Mouse (Mus musculus) heart, embryonic 12.5 days (tissue): ENCODE results near the gene Max. TPM values are rescaled to one million over a fixed set of nuclear protein-coding genes. Genes with fewer than 3 reads are reported as not detected.

Experiments used
- ATAC-seq: fragments of 200-750 bp; cut with Nextera tagmentation; 2 replicates; pipeline ENCODE4 v1.8.0; 2017; ENCODE audit warnings: moderate TSS enrichment, moderate library complexity; ENCODE audit not compliant: insufficient number of reproducible peaks, low FRiP score
- H3K27ac ChIP-seq: fragments of 300-500 bp; sonication (generic); 2 replicates; pipeline ENCODE4 v1.5.1; 2016; ENCODE audit warnings: mild to moderate bottlenecking, moderate library complexity; ENCODE audit not compliant: poor library complexity, severe bottlenecking
- H3K27me3 ChIP-seq: fragments of 300-500 bp; sonication (generic); replicated peaks from 2 replicates; pipeline ENCODE4 v1.6.1; 2016; ENCODE audit warnings: mild to moderate bottlenecking, moderate library complexity
- H3K36me3 ChIP-seq: fragments of 300-500 bp; sonication (generic); 2 replicates; pipeline ENCODE4 v1.6.1; 2016; ENCODE audit warnings: mild to moderate bottlenecking, moderate library complexity
- H3K4me1 ChIP-seq: fragments of 300-500 bp; sonication (generic); replicated peaks from 2 replicates; pipeline ENCODE4 v1.6.1; 2016; ENCODE audit warnings: mild to moderate bottlenecking
- H3K4me2 ChIP-seq: fragments of 300-500 bp; sonication (generic); 2 replicates; pipeline ENCODE4 v1.6.1; 2016; ENCODE audit warnings: mild to moderate bottlenecking, moderate library complexity
- H3K4me3 ChIP-seq: fragments of 300-500 bp; sonication (generic); 2 replicates; pipeline ENCODE4 v1.5.1; 2016; ENCODE audit warnings: mild to moderate bottlenecking
- H3K9ac ChIP-seq: fragments of 300-500 bp; sonication (generic); 2 replicates; pipeline ENCODE4 v1.6.1; 2016; ENCODE audit warnings: mild to moderate bottlenecking, moderate library complexity
- H3K9me3 ChIP-seq: fragments of 300-500 bp; sonication (generic); replicated peaks from 2 replicates; pipeline ENCODE4 v1.6.1; 2016; ENCODE audit warnings: mild to moderate bottlenecking, moderate library complexity
- WGBS: fragments of 180-500 bp; shearing (Covaris S2); methylation state at CpG from one replicate; pipeline ENCODE4 v1.1.7; 2016; 5-methylcytosine and 5-hydroxymethylcytosine counted together
- polyA plus RNA-seq: library from polyadenylated mRNA; unstranded; fragments of >200 nt; fragmentation: Nextera tagmentation; extraction: Ambion mirVana; gene quantifications from 2 replicates; pipeline ENCODE4 v1.2.1, GENCODE M21; 2016

Gene Max
- polyA plus RNA-seq, 1 experiment from 2014 or later: 8.2 TPM

GRCm38 (mm10) chr12:76934438-76934837 is 27.6 kb downstream of the Max start:
- Histone ChIP-seq H3K4me3 (no peak overlapping the region), H3K9me3 (no peaks in the 10 kb centered on the region), H3K4me2 (no peak overlapping the region), H3K9ac (no peak overlapping the region), H3K36me3 (peaks cover 44% of the 10 kb centered on the region), H3K27me3 (no peaks in the 10 kb centered on the region), H3K27ac (no peak overlapping the region), H3K4me1 (peaks cover 14% of the 10 kb centered on the region; the same call in 1 of the 2 replicates)
- ATAC-seq: no peak
- WGBS: 87% methylated on average over 3 of the region's 3 CpGs

DNA sequence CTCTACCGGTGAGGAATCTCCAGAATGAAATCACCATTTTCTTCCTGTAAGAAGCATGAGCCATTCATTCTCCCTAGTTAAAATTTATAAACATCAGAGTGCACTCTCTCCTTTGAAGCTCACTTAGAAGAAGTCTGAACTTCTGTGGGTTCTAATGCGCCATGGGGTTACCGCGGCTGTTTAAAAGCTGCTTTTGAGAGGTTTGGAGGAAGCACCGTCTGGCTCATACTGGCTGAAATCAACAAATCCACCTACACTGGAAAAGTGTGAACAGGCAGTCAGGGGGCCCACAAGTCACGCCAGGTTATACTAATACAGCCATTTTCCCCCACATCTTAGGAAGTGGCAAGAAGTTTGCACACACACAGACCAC is 29.3 kb downstream of the Max start:
- Histone ChIP-seq H3K4me2 (no peak overlapping the region), H3K27ac (no peak overlapping the region), H3K9me3 (0 out of 2 replicates have a peak, but pooled peaks cover 5% of the 10 kb centered on the region), H3K4me1 (peaks cover 14% of the 10 kb centered on the region; the same call in 1 of the 2 replicates), H3K4me3 (no peak overlapping the region), H3K27me3 (no peaks in the 10 kb centered on the region), H3K36me3 (peaks cover 26% of the 10 kb centered on the region), H3K9ac (no peak overlapping the region)
- no peak for ATAC-seq
- WGBS: 68% methylated on average over 6 of the region's 6 CpGs

- Histone ChIP-seq H3K4me1 (peaks cover 14% of the 10 kb centered on the region; the same call in 1 of the 2 replicates), H3K27ac (no peak overlapping the region), H3K36me3 (peaks cover 22% of the 10 kb centered on the region), H3K4me3 (no peak overlapping the region), H3K4me2 (no peak overlapping the region), H3K27me3 (no peaks in the 10 kb centered on the region), H3K9ac (no peak overlapping the region), H3K9me3 (0 out of 2 replicates have a peak, but pooled peaks cover 5% of the 10 kb centered on the region)
- ATAC-seq: no peak
- 64% methylated on average over 14 of the region's 14 CpGs for WGBS
Observed at GRCm38 (mm10) chr12:76931739-76932687, 30.0 kb downstream of the Max start.

GRCm38 (mm10) chr12:76930177-76930576 is 31.8 kb downstream of the Max start:
- no peak overlapping the region for H3K4me3 ChIP-seq
- H3K36me3 ChIP-seq: peaks cover 6% of the 10 kb centered on the region; the same call in 1 of the 2 replicates
- H3K27me3 ChIP-seq: no peaks in the 10 kb centered on the region
- H3K4me2 ChIP-seq: no peak overlapping the region
- peaks cover 17% of the 10 kb centered on the region for H3K4me1 ChIP-seq
- H3K9me3 ChIP-seq: 0 out of 2 replicates have a peak, but pooled peaks cover 5% of the 10 kb centered on the region
- H3K9ac ChIP-seq: no peak overlapping the region
- H3K27ac ChIP-seq: no peak overlapping the region
- 44% methylated on average over 6 of the region's 6 CpGs for WGBS
- ATAC-seq: peak; percentile 27; the same call in 1 of the 2 replicates

DNA sequence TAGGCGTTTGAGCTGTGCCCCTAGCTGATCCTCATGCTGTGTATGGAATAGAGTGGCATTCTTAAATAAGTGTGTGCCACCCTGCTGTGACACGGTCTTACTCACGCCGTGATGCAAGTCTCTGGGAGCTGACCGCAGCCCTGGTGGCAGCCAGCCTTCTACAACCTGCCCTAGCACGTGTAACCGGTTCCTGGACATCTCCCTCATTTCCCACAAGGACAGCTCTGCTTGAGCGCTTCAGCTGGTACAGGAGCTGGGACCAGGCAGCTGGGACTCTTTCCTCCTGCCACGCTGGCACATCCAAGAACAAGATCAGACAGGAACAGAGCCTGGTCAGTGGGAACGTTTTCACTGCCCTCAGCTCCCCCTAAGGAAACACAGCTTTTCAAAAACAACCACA is 34.5 kb downstream of the Max start:
- H3K9me3 ChIP-seq: 0 out of 2 replicates have a peak, but pooled peaks cover 5% of the 10 kb centered on the region
- H3K9ac ChIP-seq: no peak overlapping the region
- ATAC-seq: no peak
- H3K27me3 ChIP-seq: no peaks in the 10 kb centered on the region
- WGBS: 64% methylated on average over 10 of the region's 10 CpGs
- no peak overlapping the region for H3K4me3 ChIP-seq
- no peak overlapping the region for H3K4me2 ChIP-seq
- H3K36me3 ChIP-seq: no peaks in the 10 kb centered on the region
- H3K4me1 ChIP-seq: peaks cover 13% of the 10 kb centered on the region
- H3K27ac ChIP-seq: no peak overlapping the region

GRCm38 (mm10) chr12:76927012-76927411 is 35.0 kb downstream of the Max start:
- H3K27me3 ChIP-seq: no peaks in the 10 kb centered on the region
- peaks cover 9% of the 10 kb centered on the region for H3K4me1 ChIP-seq

GRCm38 (mm10) chr12:76926338-76926945 is 35.6 kb downstream of the Max start:
- no peak overlapping the region for H3K27ac ChIP-seq
- WGBS: 66% methylated on average over 10 of the region's 10 CpGs
- ATAC-seq: no peak

More at GRCm38 (mm10) chr12:76927012-76927411, 35.0 kb downstream of the Max start:
- Histone ChIP-seq H3K9me3 (0 out of 2 replicates have a peak, but pooled peaks cover 5% of the 10 kb centered on the region), H3K27ac (no peak overlapping the region), H3K36me3 (peaks cover under 1% of the 10 kb centered on the region; the same call in 1 of the 2 replicates), H3K9ac (no peak overlapping the region), H3K4me2 (no peak overlapping the region), H3K4me3 (no peak overlapping the region)
- 65% methylated on average over 3 of the region's 3 CpGs for WGBS
- ATAC-seq: no peak

GRCm38 (mm10) chr12:76924904-76925604 is 36.9 kb downstream of the Max start:
- no peaks in the 10 kb centered on the region for H3K27me3 ChIP-seq
- WGBS: 85% methylated on average over 10 of the region's 10 CpGs
- H3K4me3 ChIP-seq: no peak overlapping the region
- H3K27ac ChIP-seq: no peak overlapping the region
- peaks cover 13% of the 10 kb centered on the region; the same call in 1 of the 2 replicates for H3K36me3 ChIP-seq
- 0 out of 2 replicates have a peak, but pooled peaks cover 5% of the 10 kb centered on the region for H3K9me3 ChIP-seq
- peaks cover 4% of the 10 kb centered on the region for H3K4me1 ChIP-seq
- H3K9ac ChIP-seq: no peak overlapping the region
- no peak for ATAC-seq
- H3K4me2 ChIP-seq: no peak overlapping the region

More at GRCm38 (mm10) chr12:76926338-76926945, 35.6 kb downstream of the Max start:
- H3K4me3 ChIP-seq: no peak overlapping the region
- H3K4me1 ChIP-seq: peaks cover 8% of the 10 kb centered on the region
- peaks cover 6% of the 10 kb centered on the region; the same call in 1 of the 2 replicates for H3K36me3 ChIP-seq
- 0 out of 2 replicates have a peak, but pooled peaks cover 5% of the 10 kb centered on the region for H3K9me3 ChIP-seq
- H3K27me3 ChIP-seq: no peaks in the 10 kb centered on the region
- H3K4me2 ChIP-seq: no peak overlapping the region
- no peak overlapping the region for H3K9ac ChIP-seq

GRCm38 (mm10) chr12:76923118-76923517 is 38.9 kb downstream of the Max start:
- ATAC-seq: no peak
- peaks cover 3% of the 10 kb centered on the region for H3K4me1 ChIP-seq
- no peak overlapping the region for H3K4me2 ChIP-seq
- H3K9me3 ChIP-seq: no peaks in the 10 kb centered on the region
- H3K36me3 ChIP-seq: peaks cover 20% of the 10 kb centered on the region
- H3K27me3 ChIP-seq: no peaks in the 10 kb centered on the region
- no peak overlapping the region for H3K27ac ChIP-seq
- 89% methylated on average over 8 of the region's 8 CpGs for WGBS
- no peak overlapping the region for H3K4me3 ChIP-seq
- H3K9ac ChIP-seq: no peak overlapping the region

- no peak for ATAC-seq
- no peak overlapping the region for H3K4me2 ChIP-seq
- WGBS: 84% methylated on average over 8 of the region's 8 CpGs
- H3K27ac ChIP-seq: no peak overlapping the region
- H3K9me3 ChIP-seq: no peaks in the 10 kb centered on the region
- H3K4me1 ChIP-seq: no peaks in the 10 kb centered on the region
- peaks cover 36% of the 10 kb centered on the region for H3K36me3 ChIP-seq
- no peak overlapping the region for H3K4me3 ChIP-seq
- H3K27me3 ChIP-seq: no peaks in the 10 kb centered on the region
- no peak overlapping the region for H3K9ac ChIP-seq
Observed at GRCm38 (mm10) chr12:76920990-76921389, 41.0 kb downstream of the Max start.
